Mouse (Mus musculus): ENCODE results near the gene Zfp112.

DNA sequence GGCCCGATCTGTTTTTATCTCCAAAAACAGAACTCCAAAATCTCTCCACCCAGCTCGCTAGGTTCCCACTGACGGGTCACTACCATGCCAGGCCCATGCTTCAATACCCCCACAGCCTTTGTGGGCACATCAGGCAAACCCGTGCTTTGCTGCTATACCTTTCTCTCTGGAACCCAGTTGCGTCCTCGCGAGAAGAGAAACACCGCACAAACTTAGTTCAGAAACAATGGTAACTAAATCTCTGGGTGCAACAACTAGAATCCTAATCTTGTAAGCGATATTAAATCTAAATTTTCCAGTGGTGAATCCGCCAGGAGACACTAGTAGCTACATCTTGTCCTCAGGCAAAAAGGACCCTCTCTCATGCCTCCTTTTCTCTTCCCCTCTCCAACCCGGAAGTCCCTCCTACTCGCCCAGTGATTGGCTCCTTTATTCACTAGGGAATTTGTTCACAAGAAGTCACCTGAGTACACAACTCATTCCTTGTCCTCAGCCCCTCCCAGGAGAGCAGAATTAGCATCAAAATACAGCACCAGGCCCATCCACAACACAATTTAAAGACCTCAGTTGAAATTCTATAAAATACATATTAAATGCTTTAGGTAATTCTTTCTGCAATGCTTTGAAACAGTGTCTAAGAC lies 24.5 kb upstream of the Zfp112 start:
- TF ChIP-seq CTCF (IDR thresholded peaks at IDR 0.05; ENCODE audit: low read depth) = no peak
- TF ChIP-seq EP300 (IDR thresholded peaks at IDR 0.05; ENCODE audit: low read depth) = no peak

Data from liver, postnatal 0 days (tissue).